32 mouse cellular contexts compared by ENCODE assay signal in genomic region chr3:20819586-20819985, GRCm38 (mm10).
DNase-seq lines count a peak whose midpoint lies in the region; ATAC-seq and TF ChIP-seq lines count a peak whose summit lies in the region.
"Had no signal": no experiment of that assay in that cellular context is flagged by ENCODE, and none has a peak within 500 bp of the region (broad histone marks: within the 10 kb centered on the region; RNA-seq: fewer than 3 reads in every experiment).

No protein-coding gene starts in this region.

- intact Hi-C loops in left cerebral cortex, adult 2 months (cut with DNase I), result no loop called here
- intact Hi-C loops in left cerebral cortex, postnatal 36 days (cut with DNase I), result no loop called here
- intact Hi-C loops in left cerebral cortex, postnatal 14 days (cut with DNase I), result no loop called here
- intact Hi-C loops in gastrocnemius, adult 2 months (cut with DNase I), result no loop called here

- H3K9me3 ChIP-seq in forebrain, embryonic 11.5 days (ENCODE audit: control insufficient read depth, low read length), result no peaks in the 10 kb centered on the region
- no peaks in the 10 kb centered on the region for H3K9me3 ChIP-seq in forebrain, embryonic 10.5 days
- no peaks in the 10 kb centered on the region for H3K9me3 ChIP-seq in forebrain, embryonic 15.5 days
- H3K9me3 ChIP-seq: embryonic facial prominence, embryonic 12.5 days; G1E; heart, embryonic 15.5 days; hindbrain, embryonic 10.5 days; hindbrain, embryonic 13.5 days; intestine, embryonic 15.5 days had no signal

- H3K4me2 ChIP-seq in forebrain, embryonic 11.5 days (ENCODE audit: low read depth, low read length, severe bottlenecking), result no peak overlapping the region
- H3K4me2 ChIP-seq in forebrain, embryonic 15.5 days (replicated peaks), result no peak overlapping the region
- H3K4me2 ChIP-seq: embryonic facial prominence, embryonic 12.5 days; heart, embryonic 11.5 days; heart, embryonic 15.5 days; hindbrain, embryonic 13.5 days; intestine, embryonic 15.5 days had no signal

- DNase-seq in forebrain, embryonic 11.5 days (ENCODE audit: low spot score), result no peak
- no peak for DNase-seq in forebrain, embryonic 10.5 days (ENCODE audit: extremely low spot score, low spot score)
- no peak for DNase-seq in left cerebral cortex, adult 2 months (ENCODE audit: extremely low spot score in 1 of 2, low spot score in 2 of 2)
- no peak for DNase-seq in left cerebral cortex, postnatal 36 days (ENCODE audit: low spot score in 2 of 2)
- peak; percentile 7 for DNase-seq in forelimb bud, embryonic 11.5 days (ENCODE audit: low read depth, low spot score)
- no peak for DNase-seq in left cerebral cortex, postnatal 14 days (ENCODE audit: low spot score in 2 of 2)
- no peak for DNase-seq in gastrocnemius, adult 2 months
- DNase-seq: adrenal gland, postnatal 10 days; adrenal gland, postnatal 36 days; B cell, adult 2 months; cerebellum, adult 11-12 months; cerebellum, adult 8-10 months; cerebellum, postnatal 10 days; cerebellum, postnatal 36 days; gastrocnemius, postnatal 10 days; gastrocnemius, postnatal 36 days; heart, postnatal 10 days; heart, postnatal 36 days; kidney, adult 11 months; kidney, adult 8-10 months had no signal

- H3K4me1 ChIP-seq in forebrain, embryonic 11.5 days (replicated peaks; ENCODE audit: control insufficient read depth, insufficient read depth, low read length), result no peaks in the 10 kb centered on the region
- H3K4me1 ChIP-seq in forebrain, embryonic 10.5 days, result peaks cover 3% of the 10 kb centered on the region; the same call in 1 of the 2 replicates
- peaks cover 6% of the 10 kb centered on the region; the same call in 1 of the 2 replicates for H3K4me1 ChIP-seq in forebrain, embryonic 15.5 days
- H3K4me1 ChIP-seq: embryonic facial prominence, embryonic 12.5 days; heart, embryonic 15.5 days; hindbrain, embryonic 10.5 days; hindbrain, embryonic 13.5 days; intestine, embryonic 15.5 days had no signal

- H3K27me3 ChIP-seq in forebrain, embryonic 11.5 days (ENCODE audit: control insufficient read depth, insufficient read depth, low read length), result no peaks in the 10 kb centered on the region
- H3K27me3 ChIP-seq in forebrain, embryonic 10.5 days (ENCODE audit: poor library complexity, severe bottlenecking), result no peaks in the 10 kb centered on the region
- no peaks in the 10 kb centered on the region for H3K27me3 ChIP-seq in forebrain, embryonic 15.5 days
- H3K27me3 ChIP-seq: CH12.LX; embryonic facial prominence, embryonic 12.5 days; heart, embryonic 15.5 days; hindbrain, embryonic 13.5 days; intestine, embryonic 15.5 days had no signal

- no peak overlapping the region for H3K27ac ChIP-seq in forebrain, embryonic 11.5 days (ENCODE audit: low read depth, low read length)
- H3K27ac ChIP-seq in forebrain, embryonic 10.5 days, result no peak overlapping the region
- peak overlapping the region; percentile 58 for H3K27ac ChIP-seq in left cerebral cortex, adult 2 months
- 0 out of 2 replicates have a peak overlapping the region, but pooled peaks have one; percentile 29 for H3K27ac ChIP-seq in forebrain, embryonic 15.5 days (replicated peaks)
- H3K27ac ChIP-seq in gastrocnemius, adult 2 months, result no peak overlapping the region
- H3K27ac ChIP-seq: embryonic facial prominence, embryonic 12.5 days; heart, embryonic 15.5 days; hindbrain, embryonic 10.5 days; hindbrain, embryonic 13.5 days; intestine, embryonic 15.5 days had no signal

- H3K9ac ChIP-seq in forebrain, embryonic 11.5 days (ENCODE audit: low read length), result no peak overlapping the region
- no peak overlapping the region for H3K9ac ChIP-seq in forebrain, embryonic 15.5 days (replicated peaks)
- H3K9ac ChIP-seq: embryonic facial prominence, embryonic 12.5 days; heart, embryonic 15.5 days; hindbrain, embryonic 13.5 days; intestine, embryonic 15.5 days had no signal

- TF ChIP-seq CTCF in left cerebral cortex, adult 2 months (IDR thresholded peaks at IDR 0.05), result no peak
- TF ChIP-seq CTCF in gastrocnemius, adult 2 months (IDR thresholded peaks at IDR 0.05), result no peak

- no peaks in the 10 kb centered on the region for H3K36me3 ChIP-seq in forebrain, embryonic 11.5 days (ENCODE audit: control insufficient read depth, insufficient read depth, low read length)
- H3K36me3 ChIP-seq in forebrain, embryonic 10.5 days (replicated peaks), result no peaks in the 10 kb centered on the region
- H3K36me3 ChIP-seq in forebrain, embryonic 15.5 days, result no peaks in the 10 kb centered on the region
- H3K36me3 ChIP-seq: embryonic facial prominence, embryonic 12.5 days; G1E; heart, embryonic 15.5 days; hindbrain, embryonic 10.5 days; hindbrain, embryonic 13.5 days; intestine, embryonic 15.5 days had no signal

- no peak overlapping the region for H3K4me3 ChIP-seq in forebrain, embryonic 11.5 days (ENCODE audit: low read depth, low read length)
- no peak overlapping the region for H3K4me3 ChIP-seq in forebrain, embryonic 10.5 days
- H3K4me3 ChIP-seq in left cerebral cortex, adult 2 months, result no peak overlapping the region
- H3K4me3 ChIP-seq in forebrain, embryonic 15.5 days, result no peak overlapping the region
- H3K4me3 ChIP-seq in gastrocnemius, adult 2 months, result no peak overlapping the region
- H3K4me3 ChIP-seq: embryonic facial prominence, embryonic 12.5 days; erythroblast, embryonic 14.5 days; heart, embryonic 15.5 days; hindbrain, embryonic 10.5 days; hindbrain, embryonic 13.5 days; intestine, embryonic 15.5 days had no signal

- ATAC-seq in forebrain, embryonic 11.5 days (replicated peaks; ENCODE audit: low FRiP score), result 0 out of 2 replicates have a peak, but pooled peaks have one; percentile 42
- ATAC-seq in forebrain, embryonic 15.5 days (replicated peaks), result peak; percentile 60
- ATAC-seq: hindbrain, embryonic 16.5 days; intestine, embryonic 15.5 days; Patski had no signal

- WGBS in forebrain, embryonic 11.5 days, result 56% methylated on average over 1 of the region's 1 CpGs
- WGBS in forebrain, embryonic 10.5 days, result 55% methylated on average over 1 of the region's 1 CpGs
- WGBS in forebrain, embryonic 15.5 days, result 33% methylated on average over 1 of the region's 1 CpGs

Comparison
In these comparisons a context has a peak if more than half of its experiments do, and no peak if none do; other contexts are left out.
1. H3K27ac ChIP-seq: peak in left cerebral cortex, adult 2 months (single experiment) and forebrain, embryonic 15.5 days (single experiment); none in forebrain, embryonic 11.5 days (single experiment), forebrain, embryonic 10.5 days (single experiment) and gastrocnemius, adult 2 months (single experiment).